Mouse (Mus musculus): ENCODE results near the gene Pnrc2.

Pnrc2 gene

GRCm38 (mm10) chr4:135891539-135891938, 17.9 kb upstream of the Pnrc2 start:
- no peak for DNase-seq (ENCODE audit: low spot score in 2 of 2)

- DNase-seq (ENCODE audit: low spot score in 2 of 2) = peak; percentile 61 to 62
Observed at GRCm38 (mm10) chr4:135889884-135890283, 16.2 kb upstream of the Pnrc2 start.

GRCm38 (mm10) chr4:135889146-135889883, 15.7 kb upstream of the Pnrc2 start:
- no peak for DNase-seq (ENCODE audit: low spot score in 2 of 2)

- DNase-seq (ENCODE audit: low spot score in 2 of 2) = no peak
Observed at GRCm38 (mm10) chr4:135888448-135889057, 14.9 kb upstream of the Pnrc2 start.

GRCm38 (mm10) chr4:135886184-135886583, 12.5 kb upstream of the Pnrc2 start:
- no peak for DNase-seq (ENCODE audit: low spot score in 2 of 2)

- DNase-seq (ENCODE audit: low spot score in 2 of 2) = peak in 1 of 2 experiments; percentile 34
Observed at GRCm38 (mm10) chr4:135885676-135886075, 12.0 kb upstream of the Pnrc2 start.

- DNase-seq (ENCODE audit: low spot score in 2 of 2) = no peak
Observed at GRCm38 (mm10) chr4:135884531-135884930, 10.9 kb upstream of the Pnrc2 start.

GRCm38 (mm10) chr4:135883881-135884516, 10.3 kb upstream of the Pnrc2 start:
- DNase-seq (ENCODE audit: low spot score in 2 of 2) = no peak

GRCm38 (mm10) chr4:135883401-135883851, 9.8 kb upstream of the Pnrc2 start:
- no peak for DNase-seq (ENCODE audit: low spot score in 2 of 2)

GRCm38 (mm10) chr4:135882023-135882422, 8.4 kb upstream of the Pnrc2 start:
- DNase-seq (ENCODE audit: low spot score in 2 of 2) = no peak

- DNase-seq (ENCODE audit: low spot score in 2 of 2) = no peak
Observed at GRCm38 (mm10) chr4:135880576-135880975, 6.9 kb upstream of the Pnrc2 start.

GRCm38 (mm10) chr4:135880018-135880417, 6.4 kb upstream of the Pnrc2 start:
- DNase-seq (ENCODE audit: low spot score in 2 of 2) = no peak

GRCm38 (mm10) chr4:135879021-135879420, 5.4 kb upstream of the Pnrc2 start:
- no peak for DNase-seq (ENCODE audit: low spot score in 2 of 2)

GRCm38 (mm10) chr4:135877742-135878141, 4.1 kb upstream of the Pnrc2 start:
- DNase-seq (ENCODE audit: low spot score in 2 of 2) = peak in 1 of 2 experiments; percentile 30

- peak; percentile 91 to 95 for DNase-seq (ENCODE audit: low spot score in 2 of 2)
Observed at GRCm38 (mm10) chr4:135876583-135877020, 3.0 kb upstream of the Pnrc2 start.

GRCm38 (mm10) chr4:135875991-135876582, 2.4 kb upstream of the Pnrc2 start:
- peak; percentile 54 to 63 for DNase-seq (ENCODE audit: low spot score in 2 of 2)

GRCm38 (mm10) chr4:135875546-135875945, 1.9 kb upstream of the Pnrc2 start:
- no peak for DNase-seq (ENCODE audit: low spot score in 2 of 2)

- DNase-seq (ENCODE audit: low spot score in 2 of 2) = no peak
Observed at GRCm38 (mm10) chr4:135874564-135875535, 1.2 kb upstream of the Pnrc2 start.

GRCm38 (mm10) chr4:135872589-135873391, 860 bp downstream of the Pnrc2 start:
- no peak for DNase-seq (ENCODE audit: low spot score in 2 of 2)

GRCm38 (mm10) chr4:135872015-135872414, 1.6 kb downstream of the Pnrc2 start:
- DNase-seq (ENCODE audit: low spot score in 2 of 2) = no peak

Data from heart, adult 9 months (tissue).